Mouse (Mus musculus) liver, embryonic 14.5 days (tissue): ENCODE measurements around the gene Tmem178b.

ENCODE experiments used
- CTCF ChIP-seq: IDR thresholded peaks from 2 replicates; pipeline ENCODE4 v1.5.1; 2016; ENCODE audit warnings: antibody characterized with exemption, low read depth, control low read depth
- EP300 ChIP-seq: IDR thresholded peaks from 2 replicates; pipeline ENCODE4 v1.6.1; 2016; ENCODE audit warnings: antibody characterized with exemption, low read depth

- TF ChIP-seq CTCF: no peak
- TF ChIP-seq EP300: no peak
Measured at GRCm38 (mm10) chr6:40123070-40123690, 250.1 kb downstream of the Tmem178b start.
